Mouse (Mus musculus) liver, postnatal 0 days (tissue): ENCODE results near the gene Dnajb13. TPM values are rescaled to one million over a fixed set of nuclear protein-coding genes. Genes with fewer than 3 reads are reported as not detected.

ENCODE experiments used
- ATAC-seq: fragments of 200-750 bp; cut with Nextera tagmentation; 2 replicates; pipeline ENCODE4 v1.8.0; 2017; ENCODE audit warnings: mild to moderate bottlenecking, moderate library complexity
- DNase-seq: peaks from one replicate; pipeline ENCODE4 v3.0.0-alpha.2; 2016
- H3K27ac ChIP-seq: fragments of 300-500 bp; sonication (generic); 2 replicates; pipeline ENCODE4 v1.5.1; 2014; ENCODE audit warnings: antibody characterized with exemption, moderate library complexity, mild to moderate bottlenecking, low read depth
- H3K27me3 ChIP-seq: fragments of 300-500 bp; sonication (generic); 2 replicates; pipeline ENCODE4 v1.6.1; 2014; ENCODE audit warnings: low read length, control low read depth, mixed read lengths; ENCODE audit not compliant: insufficient read depth
- H3K36me3 ChIP-seq: fragments of 300-500 bp; sonication (generic); replicated peaks from 2 replicates; pipeline ENCODE4 v1.6.1; 2014; ENCODE audit warnings: mild to moderate bottlenecking, control low read depth, low read length, moderate library complexity, mixed read lengths; ENCODE audit not compliant: insufficient read depth
- H3K4me1 ChIP-seq: fragments of 300-500 bp; sonication (generic); 2 replicates; pipeline ENCODE4 v1.6.1; 2014; ENCODE audit warnings: antibody characterized with exemption, mild to moderate bottlenecking, control low read depth; ENCODE audit not compliant: insufficient read depth
- H3K4me2 ChIP-seq: fragments of 300-500 bp; sonication (generic); 2 replicates; pipeline ENCODE4 v1.6.1; 2014; ENCODE audit warnings: low read depth, mild to moderate bottlenecking, low read length, moderate library complexity, mixed read lengths
- H3K4me3 ChIP-seq: fragments of 300-500 bp; sonication (generic); 2 replicates; pipeline ENCODE4 v1.5.1; 2014; ENCODE audit warnings: low read depth, low read length
- H3K9ac ChIP-seq: fragments of 300-500 bp; sonication (generic); replicated peaks from 2 replicates; pipeline ENCODE4 v1.6.1; 2014; ENCODE audit warnings: mild to moderate bottlenecking, moderate library complexity
- H3K9me3 ChIP-seq: fragments of 300-500 bp; sonication (generic); 2 replicates; pipeline ENCODE4 v1.6.1; 2016; ENCODE audit warnings: mild to moderate bottlenecking, control low read depth, low read length, mixed read lengths
- CTCF ChIP-seq: sonication (generic); IDR thresholded peaks from 2 replicates; pipeline ENCODE4 v1.5.1; 2016; ENCODE audit warnings: antibody characterized with exemption, low read depth
- EP300 ChIP-seq: IDR thresholded peaks from 2 replicates; pipeline ENCODE4 v1.6.1; 2016; ENCODE audit warnings: antibody characterized with exemption, low read depth, mild to moderate bottlenecking
- WGBS: fragments of 180-500 bp; shearing (Covaris S2); extraction: QIAGEN DNeasy Blood & Tissue Kit; methylation state at CpG from one replicate; pipeline ENCODE4 v1.1.7; 2014; ENCODE audit not compliant: insufficient replicate concordance; 5-methylcytosine and 5-hydroxymethylcytosine counted together
- polyA plus RNA-seq: library from polyadenylated mRNA; unstranded; fragments of >200 nt; fragmentation: Nextera tagmentation; extraction: Ambion mirVana; gene quantifications from 2 replicates; pipeline ENCODE4 v1.2.1, GENCODE M21; 2015

Gene Dnajb13
- polyA plus RNA-seq, 1 experiment from 2014 or later, result 1.8 TPM

DNA sequence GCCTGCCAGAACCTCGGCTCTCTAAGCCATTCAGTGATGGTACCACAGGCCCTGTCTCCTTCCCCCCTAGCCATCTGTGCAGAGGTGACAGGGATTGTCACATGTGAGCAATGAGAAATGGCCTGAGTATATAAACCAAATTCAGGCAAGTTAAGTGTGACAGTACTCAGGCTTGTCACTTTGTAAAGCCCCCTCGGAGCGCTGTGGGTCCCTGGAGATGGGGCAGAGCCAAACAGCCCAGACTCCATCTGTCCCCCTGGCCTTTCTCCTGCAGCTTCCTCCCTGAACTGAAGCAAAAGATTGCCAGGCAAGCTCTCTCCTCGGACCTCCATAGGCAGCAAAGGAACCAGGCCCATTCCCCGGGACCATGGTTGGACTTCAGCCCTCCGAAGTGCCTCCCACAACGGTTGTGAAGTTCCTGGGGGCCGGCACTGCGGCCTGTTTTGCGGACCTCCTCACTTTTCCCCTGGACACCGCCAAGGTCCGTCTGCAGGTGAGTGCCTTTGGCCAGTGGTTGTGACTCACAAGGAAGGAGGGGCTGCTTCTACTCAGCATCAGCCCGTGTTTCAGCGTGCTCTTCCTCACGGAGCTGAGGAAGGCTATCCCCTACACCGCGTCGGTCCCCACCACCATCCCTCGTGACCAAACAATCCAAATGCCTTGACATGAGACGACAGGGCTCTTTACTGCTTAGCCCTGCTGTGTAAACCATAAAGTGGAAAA is 35.5 kb downstream of the Dnajb13 start:
- H3K4me2 ChIP-seq, result no peak overlapping the region
- no peak for DNase-seq
- no peak overlapping the region for H3K9ac ChIP-seq
- no peak overlapping the region for H3K27ac ChIP-seq
- 84% methylated on average over 20 of the region's 20 CpGs for WGBS
- ATAC-seq, result no peak
- peaks cover 5% of the 10 kb centered on the region; the same call in 1 of the 2 replicates for H3K4me1 ChIP-seq
- H3K4me3 ChIP-seq, result no peak overlapping the region
- TF ChIP-seq EP300 (no peak), CTCF (no peak)
- no peaks in the 10 kb centered on the region for H3K36me3 ChIP-seq
- H3K9me3 ChIP-seq, result no peaks in the 10 kb centered on the region
- no peaks in the 10 kb centered on the region for H3K27me3 ChIP-seq

- Histone ChIP-seq H3K4me2 (no peak overlapping the region), H3K4me1 (peaks cover 5% of the 10 kb centered on the region), H3K36me3 (peaks cover 7% of the 10 kb centered on the region), H3K9ac (no peak overlapping the region), H3K4me3 (no peak overlapping the region), H3K9me3 (no peaks in the 10 kb centered on the region), H3K27ac (no peak overlapping the region; the same call in 1 of the 2 replicates), H3K27me3 (no peaks in the 10 kb centered on the region)
- WGBS, result 29% methylated on average over 1 of the region's 1 CpGs
- no peak for TF ChIP-seq CTCF
- no peak for TF ChIP-seq EP300
- ATAC-seq, result peak; percentile 80
- peak; percentile 60 for DNase-seq
Measured at GRCm38 (mm10) chr7:100474680-100475079, 40.1 kb downstream of the Dnajb13 start.

GRCm38 (mm10) chr7:100473846-100474454 is 40.8 kb downstream of the Dnajb13 start:
- Histone ChIP-seq H3K9ac (no peak overlapping the region), H3K27me3 (no peaks in the 10 kb centered on the region), H3K4me1 (peaks cover 11% of the 10 kb centered on the region), H3K27ac (no peak overlapping the region), H3K4me3 (no peak overlapping the region), H3K36me3 (peaks cover 14% of the 10 kb centered on the region), H3K4me2 (no peak overlapping the region), H3K9me3 (no peaks in the 10 kb centered on the region)
- no peak for TF ChIP-seq EP300
- 67% methylated on average over 9 of the region's 9 CpGs for WGBS
- DNase-seq (no peak), ATAC-seq (no peak)

DNA sequence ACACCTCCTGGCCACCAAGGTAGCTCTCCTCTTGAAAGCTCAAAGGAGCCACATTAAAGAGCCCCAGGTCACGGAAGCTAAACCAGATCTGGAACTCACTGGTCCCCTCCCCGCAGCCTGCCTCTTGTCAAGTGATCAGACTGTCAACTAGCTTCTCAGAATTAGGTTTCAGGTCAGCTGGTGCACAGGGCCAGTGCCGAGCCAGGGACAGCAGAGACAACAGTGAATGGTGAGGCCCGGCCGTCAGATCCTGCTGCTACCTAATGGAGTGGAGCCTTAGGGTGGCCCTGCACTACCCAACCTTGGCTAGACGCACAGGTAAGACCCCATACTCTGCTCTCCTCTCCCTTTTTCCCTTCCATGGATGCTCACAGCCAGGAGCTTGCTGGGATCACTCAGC is 42.0 kb downstream of the Dnajb13 start, which contains the start of gene Ucp3:
Ucp3 (plus strand) TSS at position 214 of the 400 bp plus-strand sequence.
- TF ChIP-seq EP300 (no peak), CTCF (no peak)
- H3K9me3 ChIP-seq, result no peaks in the 10 kb centered on the region
- no peak within 1 kb of the TSS for H3K9ac ChIP-seq
- no peak within 1 kb of the TSS for H3K4me2 ChIP-seq
- 84% methylated on average over 6 of the region's 6 CpGs for WGBS
- H3K27me3 ChIP-seq, result no peaks in the 10 kb centered on the region
- peaks cover 23% of the 10 kb centered on the region for H3K4me1 ChIP-seq
- H3K4me3 ChIP-seq, result no peak within 1 kb of the TSS
- no peak within 1 kb of the TSS for H3K27ac ChIP-seq
- H3K36me3 ChIP-seq, result peaks cover 16% of the 10 kb centered on the region
- DNase-seq (no peak), ATAC-seq (no peak)

DNA sequence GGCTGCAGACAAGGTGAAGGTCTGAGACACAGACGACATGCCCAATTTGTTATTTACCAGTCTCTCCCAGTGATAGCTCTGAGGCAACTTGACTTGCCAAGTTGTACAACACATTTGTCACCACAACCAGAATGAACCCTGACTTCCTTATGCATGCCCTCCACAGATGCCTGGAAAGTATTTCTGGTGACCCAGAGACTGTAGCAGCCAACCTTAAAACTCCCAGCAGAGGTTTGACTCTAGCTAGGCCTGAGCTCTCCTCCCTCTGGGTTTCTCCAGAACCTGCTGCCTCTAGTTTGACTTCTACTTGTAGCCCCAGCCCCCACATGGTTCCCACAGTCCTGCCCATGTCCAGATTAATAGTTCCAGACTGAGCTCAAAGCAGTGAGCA is 43.4 kb downstream of the Dnajb13 start:
- Histone ChIP-seq H3K27ac (no peak overlapping the region), H3K36me3 (peaks cover 16% of the 10 kb centered on the region), H3K9me3 (no peaks in the 10 kb centered on the region), H3K4me3 (no peak overlapping the region), H3K9ac (no peak overlapping the region), H3K27me3 (no peaks in the 10 kb centered on the region), H3K4me2 (no peak overlapping the region), H3K4me1 (peaks cover 32% of the 10 kb centered on the region)
- 80% methylated on average over 1 of the region's 1 CpGs for WGBS
- ATAC-seq (no peak), DNase-seq (no peak)
- TF ChIP-seq EP300 (no peak), CTCF (no peak)

GRCm38 (mm10) chr7:100470796-100471406 is 43.9 kb downstream of the Dnajb13 start:
- peaks cover 36% of the 10 kb centered on the region for H3K4me1 ChIP-seq
- H3K27ac ChIP-seq, result no peak overlapping the region
- peaks cover 16% of the 10 kb centered on the region for H3K36me3 ChIP-seq
- DNase-seq (no peak), ATAC-seq (no peak)
- no peaks in the 10 kb centered on the region for H3K27me3 ChIP-seq
- H3K4me3 ChIP-seq, result no peak overlapping the region
- H3K4me2 ChIP-seq, result no peak overlapping the region
- WGBS, result 88% methylated on average over 11 of the region's 11 CpGs
- TF ChIP-seq CTCF (no peak), EP300 (no peak)
- no peak overlapping the region for H3K9ac ChIP-seq
- no peaks in the 10 kb centered on the region for H3K9me3 ChIP-seq
